Mouse (Mus musculus): Measurements from ENCODE around the gene Slc39a11.

Gene Slc39a11

DNA sequence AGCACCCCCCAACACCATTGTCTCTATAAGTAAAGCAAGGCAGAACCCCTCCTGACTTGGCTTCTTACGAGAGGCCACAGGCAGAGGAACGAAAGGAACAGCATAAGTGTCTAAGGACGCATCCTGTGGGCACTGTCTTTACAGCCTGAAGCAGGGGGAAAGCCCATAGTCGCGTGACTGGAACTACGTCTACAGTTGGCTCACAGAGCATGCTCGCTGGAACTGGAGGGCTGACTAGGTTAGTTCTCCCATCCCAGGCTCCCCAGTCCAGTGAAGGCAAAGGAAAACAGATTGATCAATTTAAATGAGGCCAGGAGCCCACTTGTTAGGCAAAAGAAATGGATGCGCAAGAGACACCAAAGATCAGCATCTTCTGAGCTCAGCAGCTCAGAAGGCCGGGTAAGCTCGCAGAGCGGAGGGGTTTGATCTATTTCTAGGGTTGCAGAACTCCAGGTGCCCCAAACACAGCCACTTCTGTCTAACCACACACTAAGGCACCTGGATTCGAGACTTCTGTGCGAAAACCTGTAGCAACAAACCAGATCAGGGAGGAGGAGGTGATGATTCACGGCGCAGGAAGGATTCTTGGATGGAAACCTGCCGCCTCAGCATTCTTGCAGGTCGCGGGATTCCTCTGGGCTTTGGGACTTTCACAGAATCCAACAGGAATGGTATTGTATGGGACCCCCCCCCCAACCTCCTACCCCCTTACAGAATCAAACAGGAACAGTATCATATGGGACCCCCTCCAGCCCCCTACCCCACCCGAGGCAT lies 453.5 kb downstream of the Slc39a11 start:
- DNase-seq (ENCODE audit: low spot score in 2 of 2), result no peak
